Mouse (Mus musculus) lung, embryonic 14.5 days (tissue): ENCODE measurements around the gene Snx7. TPM values are rescaled to one million over a fixed set of nuclear protein-coding genes. Genes with fewer than 3 reads are reported as not detected.

Source experiments
- ATAC-seq: fragments of 200-750 bp; cut with Nextera tagmentation; 2 replicates; pipeline ENCODE4 v1.8.0; 2017; ENCODE audit warnings: mild to moderate bottlenecking, moderate TSS enrichment, moderate library complexity; ENCODE audit not compliant: insufficient read depth
- DNase-seq: peaks from one replicate; pipeline ENCODE4 v3.0.0-alpha.2; 2015
- H3K27ac ChIP-seq: fragments of 300-500 bp; sonication (generic); 2 replicates; pipeline ENCODE4 v1.5.1; 2014; ENCODE audit warnings: low read depth, mild to moderate bottlenecking, moderate library complexity
- H3K27me3 ChIP-seq: fragments of 300-500 bp; sonication (generic); 2 replicates; pipeline ENCODE4 v1.6.1; 2014; ENCODE audit warnings: low read length, control low read depth; ENCODE audit not compliant: insufficient read depth
- H3K36me3 ChIP-seq: fragments of 300-500 bp; sonication (generic); 2 replicates; pipeline ENCODE4 v1.6.1; 2014; ENCODE audit warnings: control low read depth; ENCODE audit not compliant: insufficient read depth
- H3K4me1 ChIP-seq: fragments of 300-500 bp; sonication (generic); 2 replicates; pipeline ENCODE4 v1.6.1; 2014; ENCODE audit warnings: antibody characterized with exemption, control low read depth; ENCODE audit not compliant: insufficient read depth
- H3K4me2 ChIP-seq: fragments of 300-500 bp; sonication (generic); 2 replicates; pipeline ENCODE4 v1.6.1; 2014; ENCODE audit warnings: mild to moderate bottlenecking
- H3K4me3 ChIP-seq: fragments of 300-500 bp; sonication (generic); 2 replicates; pipeline ENCODE4 v1.5.1; 2014; ENCODE audit warnings: low read depth, low read length
- H3K9ac ChIP-seq: fragments of 300-500 bp; sonication (generic); 2 replicates; pipeline ENCODE4 v1.6.1; 2014
- H3K9me3 ChIP-seq: fragments of 300-500 bp; sonication (generic); 2 replicates; pipeline ENCODE4 v1.6.1; 2016; ENCODE audit warnings: low read depth, low read length, control low read depth
- CTCF ChIP-seq: IDR thresholded peaks from 2 replicates; pipeline ENCODE4 v1.5.1; 2016; ENCODE audit warnings: antibody characterized with exemption, low read depth
- WGBS: fragments of 180-500 bp; shearing (Covaris S2); extraction: QIAGEN DNeasy Blood & Tissue Kit; methylation state at CpG from one replicate; pipeline ENCODE4 v1.1.7; 2014; 5-methylcytosine and 5-hydroxymethylcytosine counted together
- polyA plus RNA-seq: library from polyadenylated mRNA; unstranded; fragments of >200 nt; fragmentation: Nextera tagmentation; extraction: Ambion mirVana; gene quantifications from 2 replicates; pipeline ENCODE4 v1.2.1, GENCODE M21; 2014

Snx7 gene
- polyA plus RNA-seq, 1 experiment from 2014 or later, result 43.1 TPM

DNA sequence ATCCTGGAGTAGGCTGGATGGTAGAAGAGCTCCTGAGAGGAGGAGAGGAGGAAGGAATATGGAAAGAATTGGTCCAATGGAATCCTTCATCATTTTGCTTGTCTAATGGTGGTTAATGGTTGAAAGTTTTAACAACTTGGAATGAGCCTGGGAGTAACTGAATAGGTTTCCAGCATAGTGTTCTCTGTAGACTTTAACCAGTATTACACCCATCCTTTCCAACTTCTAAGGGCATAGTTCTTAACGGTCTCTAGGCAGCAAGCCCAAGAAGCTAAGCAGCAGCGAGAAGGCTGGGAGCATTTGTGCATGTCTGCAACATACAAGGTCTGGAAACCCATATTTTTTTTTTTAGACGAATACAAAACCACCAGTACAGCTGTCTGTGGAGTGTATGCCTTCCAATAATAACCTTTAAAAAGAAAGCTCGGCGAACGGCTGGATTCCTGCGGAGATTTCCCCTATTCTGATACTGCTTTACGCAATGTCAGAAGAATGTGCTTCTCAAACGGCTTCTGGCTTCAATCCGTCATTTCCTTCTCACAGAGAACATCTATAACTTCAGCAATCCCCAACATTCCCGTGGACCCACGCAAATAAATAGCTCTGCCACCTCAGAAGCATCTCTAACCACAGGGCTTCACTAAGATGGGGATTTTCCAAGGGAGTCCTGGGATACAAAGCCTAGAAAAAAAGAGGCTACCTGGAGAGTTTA, 1.9 kb downstream of the Snx7 start:
- no peak for TF ChIP-seq CTCF
- Histone ChIP-seq H3K27me3 (no peaks in the 10 kb centered on the region), H3K4me2 (peak overlapping the region; percentile 69), H3K27ac (no peak overlapping the region), H3K4me3 (0 out of 2 replicates have a peak overlapping the region, but pooled peaks have one; percentile 1), H3K36me3 (no peaks in the 10 kb centered on the region), H3K9ac (no peak overlapping the region), H3K4me1 (0 out of 2 replicates have a peak, but pooled peaks cover 7% of the 10 kb centered on the region), H3K9me3 (no peaks in the 10 kb centered on the region)
- DNase-seq (peak; percentile 23), ATAC-seq (no peak)
- WGBS, result 59% methylated on average over 12 of the region's 12 CpGs

DNA sequence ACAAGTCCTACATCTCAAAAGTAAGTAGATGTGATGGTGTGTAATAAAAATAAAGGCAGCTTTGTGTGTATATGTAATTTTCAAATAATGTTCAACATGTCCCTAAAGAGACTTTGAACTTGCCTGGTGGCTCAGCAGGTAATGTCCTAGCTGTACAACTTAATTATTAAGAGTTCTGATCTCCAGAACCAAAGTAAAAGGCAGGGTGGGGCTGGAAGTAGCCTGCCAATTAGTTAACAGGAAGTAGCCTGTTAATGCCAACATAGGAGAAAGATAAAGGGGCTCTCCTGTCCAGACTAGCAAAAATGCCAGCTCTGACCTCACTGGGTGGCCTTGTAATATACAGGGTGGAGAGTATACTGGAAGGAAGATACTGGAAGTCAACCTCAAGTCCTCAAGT, 3.1 kb downstream of the Snx7 start:
- H3K9ac ChIP-seq, result no peak overlapping the region
- DNase-seq, result no peak
- H3K4me3 ChIP-seq, result no peak overlapping the region
- TF ChIP-seq CTCF, result no peak
- no peaks in the 10 kb centered on the region for H3K27me3 ChIP-seq
- no peaks in the 10 kb centered on the region for H3K9me3 ChIP-seq
- no peak for ATAC-seq
- H3K4me1 ChIP-seq, result 0 out of 2 replicates have a peak, but pooled peaks cover 7% of the 10 kb centered on the region
- no peak overlapping the region for H3K4me2 ChIP-seq
- no peak overlapping the region for H3K27ac ChIP-seq
- no peaks in the 10 kb centered on the region for H3K36me3 ChIP-seq

DNA sequence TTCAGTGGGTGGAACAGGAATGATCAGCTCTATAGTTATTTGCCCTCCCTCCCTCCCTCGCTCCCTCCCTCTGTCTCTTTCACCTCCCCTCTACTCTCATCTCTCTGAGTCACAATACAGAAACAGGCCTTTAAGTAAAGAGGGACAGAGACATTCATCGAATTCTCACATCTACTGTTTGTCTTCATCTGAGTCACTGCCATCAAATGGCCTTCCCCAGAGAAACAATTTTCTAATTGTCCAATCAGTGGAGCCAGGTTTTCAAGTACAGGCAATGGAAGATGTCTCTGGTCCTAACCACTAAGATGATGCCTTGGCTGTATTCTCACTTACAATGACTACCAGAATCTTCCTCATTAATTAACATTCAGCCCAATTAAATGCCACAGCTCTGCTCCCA, 5.8 kb downstream of the Snx7 start:
- H3K27ac ChIP-seq, result no peak overlapping the region
- 0 out of 2 replicates have a peak, but pooled peaks cover 5% of the 10 kb centered on the region for H3K4me1 ChIP-seq
- no peaks in the 10 kb centered on the region for H3K9me3 ChIP-seq
- no peak for TF ChIP-seq CTCF
- H3K36me3 ChIP-seq, result no peaks in the 10 kb centered on the region
- no peak overlapping the region for H3K4me3 ChIP-seq
- H3K4me2 ChIP-seq, result no peak overlapping the region
- 53% methylated on average over 2 of the region's 2 CpGs for WGBS
- ATAC-seq (no peak), DNase-seq (no peak)
- H3K9ac ChIP-seq, result no peak overlapping the region
- no peaks in the 10 kb centered on the region for H3K27me3 ChIP-seq

DNA sequence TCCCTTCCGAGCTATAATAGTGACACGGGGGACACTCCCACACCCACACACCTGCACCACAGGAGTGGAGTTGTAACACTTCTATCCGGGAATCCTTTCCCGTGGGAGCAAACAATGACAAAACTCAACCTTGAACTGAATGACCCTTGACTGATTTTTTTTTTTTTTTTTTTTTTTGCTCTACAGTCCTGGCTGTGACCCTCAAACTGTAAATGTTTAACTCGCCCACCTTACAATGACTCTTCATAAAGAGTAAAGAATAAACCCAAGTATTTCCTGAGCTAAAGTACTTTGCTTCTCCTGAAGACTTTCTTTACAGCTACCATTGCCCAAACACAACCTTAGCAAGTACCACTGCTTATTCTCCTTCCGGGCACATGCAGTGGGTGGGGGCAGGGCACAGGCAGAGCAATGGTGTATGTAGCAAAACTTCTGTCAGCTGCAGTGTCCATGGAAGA, 6.7 kb downstream of the Snx7 start:
- H3K4me3 ChIP-seq, result no peak overlapping the region

DNA sequence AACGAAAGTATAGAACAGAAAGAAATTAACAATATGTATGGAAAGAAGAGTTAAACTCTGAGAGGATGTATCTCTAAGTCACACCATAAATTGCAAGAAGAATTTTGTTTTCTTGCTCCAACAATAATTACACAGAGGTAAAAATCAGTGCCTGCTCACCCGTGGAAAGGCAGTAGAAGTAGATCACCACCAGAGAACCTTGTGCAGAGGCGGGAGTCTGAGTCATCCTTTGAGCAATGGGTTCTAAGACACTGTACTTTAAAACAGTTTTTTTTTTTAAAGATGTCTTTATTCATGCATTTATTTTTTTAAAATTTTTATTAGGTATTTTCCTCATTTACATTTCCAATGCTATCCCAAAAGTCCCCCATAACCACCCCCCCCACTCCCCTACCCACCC, 9.7 kb downstream of the Snx7 start:
- ATAC-seq, result no peak
- WGBS, result 86% methylated on average over 3 of the region's 3 CpGs

More for the DNA sequence above, 6.7 kb downstream of the Snx7 start:
- H3K27ac ChIP-seq, result peak overlapping the region; percentile 58
- no peak for TF ChIP-seq CTCF
- 64% methylated on average over 6 of the region's 6 CpGs for WGBS
- peak; percentile 73 for ATAC-seq
- peak; percentile 56 for DNase-seq
- no peak overlapping the region for H3K4me2 ChIP-seq
- no peaks in the 10 kb centered on the region for H3K9me3 ChIP-seq
- no peak overlapping the region for H3K9ac ChIP-seq
- no peaks in the 10 kb centered on the region for H3K36me3 ChIP-seq
- H3K27me3 ChIP-seq, result no peaks in the 10 kb centered on the region
- no peaks in the 10 kb centered on the region for H3K4me1 ChIP-seq

DNA sequence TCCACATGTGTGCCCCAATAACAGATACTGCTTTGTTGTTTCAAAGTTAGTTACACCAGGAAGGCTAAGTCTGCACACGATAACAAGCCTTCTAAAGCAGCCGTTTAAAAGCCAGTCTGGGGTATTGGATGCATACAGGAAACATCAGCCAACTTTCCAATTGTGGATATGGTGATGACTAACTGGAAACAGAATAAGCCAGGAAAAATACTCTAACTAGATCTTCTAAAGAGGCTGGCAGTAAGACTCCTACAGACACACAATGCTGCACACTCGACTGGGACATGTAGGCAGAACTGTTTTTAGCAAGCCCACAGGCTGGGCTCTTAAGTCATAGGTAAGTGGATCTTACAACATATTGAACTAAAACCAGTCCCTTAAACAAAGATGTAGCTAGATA, 15.0 kb downstream of the Snx7 start:
- no peak overlapping the region for H3K27ac ChIP-seq
- no peak overlapping the region for H3K4me2 ChIP-seq
- no peak for TF ChIP-seq CTCF
- no peak overlapping the region for H3K4me3 ChIP-seq
- ATAC-seq (no peak), DNase-seq (no peak)
- no peaks in the 10 kb centered on the region for H3K27me3 ChIP-seq
- no peaks in the 10 kb centered on the region for H3K36me3 ChIP-seq
- WGBS, result 62% methylated on average over 3 of the region's 3 CpGs
- no peak overlapping the region for H3K9ac ChIP-seq
- H3K4me1 ChIP-seq, result no peaks in the 10 kb centered on the region
- H3K9me3 ChIP-seq, result no peaks in the 10 kb centered on the region

More for the DNA sequence above, 9.7 kb downstream of the Snx7 start:
- no peaks in the 10 kb centered on the region for H3K36me3 ChIP-seq
- no peak for DNase-seq
- no peaks in the 10 kb centered on the region for H3K27me3 ChIP-seq
- no peak for TF ChIP-seq CTCF
- no peak overlapping the region for H3K9ac ChIP-seq
- no peak overlapping the region for H3K4me2 ChIP-seq
- H3K4me1 ChIP-seq, result no peaks in the 10 kb centered on the region
- no peak overlapping the region for H3K27ac ChIP-seq
- no peak overlapping the region for H3K4me3 ChIP-seq
- no peaks in the 10 kb centered on the region for H3K9me3 ChIP-seq

DNA sequence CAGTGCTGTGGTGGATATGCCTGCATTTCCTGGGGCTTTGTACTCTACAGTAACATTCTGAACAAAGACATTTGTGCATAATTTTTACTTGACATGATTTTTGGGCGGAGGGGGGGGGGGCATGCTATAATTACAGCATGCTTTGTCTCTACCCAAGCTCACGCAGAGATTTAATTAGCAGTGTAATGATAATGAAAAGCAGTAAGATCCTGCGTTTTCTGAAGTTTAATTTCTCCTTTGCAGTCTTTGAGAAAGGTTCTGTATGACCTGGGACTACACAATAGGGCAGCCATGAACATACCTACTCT, 16.7 kb downstream of the Snx7 start:
- no peak overlapping the region for H3K9ac ChIP-seq

More for the DNA sequence above, 16.7 kb downstream of the Snx7 start:
- ATAC-seq (no peak), DNase-seq (no peak)
- H3K27me3 ChIP-seq, result no peaks in the 10 kb centered on the region
- 92% methylated on average over 3 of the region's 3 CpGs for WGBS
- TF ChIP-seq CTCF, result no peak
- H3K27ac ChIP-seq, result no peak overlapping the region
- no peak overlapping the region for H3K4me3 ChIP-seq
- H3K4me2 ChIP-seq, result no peak overlapping the region
- H3K4me1 ChIP-seq, result no peaks in the 10 kb centered on the region
- no peaks in the 10 kb centered on the region for H3K36me3 ChIP-seq
- H3K9me3 ChIP-seq, result no peaks in the 10 kb centered on the region
